Mouse (Mus musculus) hindlimb bud, embryonic 11.5 days (tissue): ENCODE measurements around the gene Olfr134.
"Not testable (repeated sequence)": the region's sequence is repeated elsewhere in the genome, so short reads cannot be mapped to it uniquely, and the experiment has no call there.

Source experiments
- DNase-seq: peaks from one replicate; pipeline ENCODE4 v3.0.0-alpha.2; 2012; ENCODE audit warnings: low read depth, low spot score; ENCODE audit errors: extremely low spot score

Gene Olfr134

GRCm38 (mm10) chr17:38171088-38171487 is at the start of gene Olfr134:
Olfr134 (plus strand) TSS chr17:38171388.
- DNase-seq, result no peak

- DNase-seq, result not testable (repeated sequence)
Measured at GRCm38 (mm10) chr17:38124199-38124598, 47.0 kb upstream of the Olfr134 start.

GRCm38 (mm10) chr17:38125371-38125770 is 45.8 kb upstream of the Olfr134 start:
- DNase-seq, result not testable (repeated sequence)

- DNase-seq, result no peak
Measured at GRCm38 (mm10) chr17:38134426-38134825, 36.8 kb upstream of the Olfr134 start, which contains the start of gene Olfr132. Olfr132 (minus strand) TSS chr17:38134526.

- no peak for DNase-seq
Measured at GRCm38 (mm10) chr17:38144981-38145380, 26.2 kb upstream of the Olfr134 start, which contains the start of gene Olfr133. Olfr133 (plus strand) TSS chr17:38145281.

GRCm38 (mm10) chr17:38204035-38204434 is 32.8 kb downstream of the Olfr134 start, which contains the start of gene Olfr135:
Olfr135 (plus strand) TSS chr17:38204335.
- no peak for DNase-seq
